Mouse (Mus musculus) layer of hippocampus, adult 2 months (tissue): ENCODE results near the gene Ror2. TPM values are rescaled to one million over a fixed set of nuclear protein-coding genes. Genes with fewer than 3 reads are reported as not detected.

ENCODE experiments used
- DNase-seq, 2 experiments: peaks; one replicate each; pipeline ENCODE4 v3.0.0; 2022; ENCODE audit warnings: low spot score in 2 of 2
- H3K27ac ChIP-seq: fragments of 200-600 bp; 2 replicates; pipeline ENCODE4 v1.8.1; 2022
- H3K4me3 ChIP-seq: fragments of 200-600 bp; 2 replicates; pipeline ENCODE4 v1.8.1; 2022; ENCODE audit warnings: mild to moderate bottlenecking
- CTCF ChIP-seq: fragments of 200-600 bp; conservative IDR thresholded peaks from 2 replicates; pipeline ENCODE4 v1.8.1; 2022; ENCODE audit warnings: antibody characterized with exemption, mild to moderate bottlenecking, moderate library complexity
- total RNA-seq, 2 experiments: library from RNA; stranded (reverse); gene quantifications; 2 replicates each; pipeline ENCODE4 v1.2.3; 2021

Gene Ror2
- total RNA-seq, 2 experiments from 2014 or later: 0.90 to 1.3 TPM

DNA sequence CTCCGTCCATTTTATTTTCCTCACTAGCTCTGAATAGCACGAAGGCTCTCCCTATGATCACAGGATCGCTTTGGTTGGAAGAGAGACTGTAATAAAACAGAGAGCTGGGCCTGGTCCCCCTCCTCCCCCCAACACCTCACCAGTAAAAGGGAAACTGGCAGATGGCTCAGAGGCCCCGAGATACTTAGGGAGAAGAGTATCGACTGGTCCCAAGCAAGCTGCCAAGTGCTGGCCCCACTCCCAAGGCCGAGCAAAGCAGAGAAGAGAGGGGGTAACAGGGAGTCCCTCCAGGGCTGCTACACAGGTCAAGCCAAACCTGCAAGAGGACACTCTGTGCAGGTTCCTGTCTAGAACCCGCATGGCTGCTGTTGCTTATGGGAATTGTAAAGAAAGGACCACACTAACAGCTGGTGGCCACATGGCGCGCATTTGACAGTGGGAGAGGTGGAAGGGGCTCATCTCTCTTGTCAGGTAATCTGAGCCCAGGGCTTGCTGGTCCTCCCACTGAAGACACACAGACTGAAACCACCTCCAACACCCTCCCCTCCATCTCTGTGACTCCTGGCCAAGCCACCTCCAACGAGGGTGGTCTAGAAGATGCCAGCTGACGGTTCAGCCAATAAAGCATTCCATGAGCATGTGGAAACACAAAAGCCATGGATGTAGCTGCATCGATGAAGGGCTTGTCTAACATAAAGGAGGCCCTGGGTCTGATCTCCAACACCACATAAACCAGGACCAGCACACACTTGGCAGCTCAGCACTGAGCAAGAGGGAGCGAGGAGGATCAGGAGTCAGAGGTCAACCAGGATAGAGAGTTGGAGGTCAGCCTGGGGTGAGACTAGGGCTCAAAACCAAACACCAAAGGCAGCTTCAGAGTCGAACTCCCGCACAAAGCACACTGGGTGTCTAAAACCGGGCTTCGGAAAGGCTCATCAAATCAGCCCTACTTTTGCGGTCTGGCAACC is 49.2 kb downstream of the Ror2 start:
- no peak for TF ChIP-seq CTCF
- no peak for DNase-seq
- H3K27ac ChIP-seq: no peak overlapping the region
- H3K4me3 ChIP-seq: no peak overlapping the region

DNA sequence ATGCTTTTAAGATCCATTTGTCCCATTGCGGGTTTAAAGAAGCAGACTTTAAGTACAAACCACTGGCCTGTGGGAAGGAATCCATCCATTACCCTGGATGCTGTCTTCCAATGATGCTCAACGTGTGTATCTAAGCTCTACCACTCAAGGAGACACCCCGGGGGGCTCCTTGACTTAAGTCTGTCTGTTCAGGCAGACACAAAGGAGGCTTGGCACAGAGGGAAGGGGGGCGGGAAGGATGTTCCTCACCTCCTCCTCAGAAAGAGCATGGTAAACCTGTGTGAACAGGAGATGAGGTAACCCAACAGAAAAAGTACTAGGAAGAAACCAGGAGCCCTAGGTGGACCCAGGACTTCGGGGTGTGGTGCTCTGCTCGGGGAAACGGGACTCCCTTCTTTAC is 50.0 kb downstream of the Ror2 start:
- no peak for TF ChIP-seq CTCF
- H3K27ac ChIP-seq: no peak overlapping the region
- H3K4me3 ChIP-seq: no peak overlapping the region
- DNase-seq: no peak

DNA sequence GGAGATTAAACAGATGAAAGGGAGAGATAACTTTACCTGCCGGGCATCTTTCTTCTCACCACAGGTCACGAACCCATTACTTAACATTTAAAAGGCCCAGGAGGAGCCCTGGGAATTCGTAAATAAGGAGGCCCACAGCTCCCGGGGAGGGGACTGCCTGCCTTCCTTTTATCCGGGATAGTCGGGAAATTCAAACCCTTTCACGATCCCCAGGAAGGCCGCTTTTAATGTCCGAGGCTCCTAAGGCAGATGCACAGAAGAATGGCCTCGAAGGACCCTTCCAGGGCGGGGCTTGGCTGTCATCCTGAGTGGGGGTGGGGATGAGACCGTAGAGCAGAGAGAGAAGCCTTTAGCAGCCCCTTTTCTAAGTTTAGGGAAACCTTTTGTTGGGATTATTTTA is 51.1 kb downstream of the Ror2 start:
- no peak overlapping the region for H3K27ac ChIP-seq
- no peak overlapping the region for H3K4me3 ChIP-seq
- TF ChIP-seq CTCF: no peak
- DNase-seq: no peak

DNA sequence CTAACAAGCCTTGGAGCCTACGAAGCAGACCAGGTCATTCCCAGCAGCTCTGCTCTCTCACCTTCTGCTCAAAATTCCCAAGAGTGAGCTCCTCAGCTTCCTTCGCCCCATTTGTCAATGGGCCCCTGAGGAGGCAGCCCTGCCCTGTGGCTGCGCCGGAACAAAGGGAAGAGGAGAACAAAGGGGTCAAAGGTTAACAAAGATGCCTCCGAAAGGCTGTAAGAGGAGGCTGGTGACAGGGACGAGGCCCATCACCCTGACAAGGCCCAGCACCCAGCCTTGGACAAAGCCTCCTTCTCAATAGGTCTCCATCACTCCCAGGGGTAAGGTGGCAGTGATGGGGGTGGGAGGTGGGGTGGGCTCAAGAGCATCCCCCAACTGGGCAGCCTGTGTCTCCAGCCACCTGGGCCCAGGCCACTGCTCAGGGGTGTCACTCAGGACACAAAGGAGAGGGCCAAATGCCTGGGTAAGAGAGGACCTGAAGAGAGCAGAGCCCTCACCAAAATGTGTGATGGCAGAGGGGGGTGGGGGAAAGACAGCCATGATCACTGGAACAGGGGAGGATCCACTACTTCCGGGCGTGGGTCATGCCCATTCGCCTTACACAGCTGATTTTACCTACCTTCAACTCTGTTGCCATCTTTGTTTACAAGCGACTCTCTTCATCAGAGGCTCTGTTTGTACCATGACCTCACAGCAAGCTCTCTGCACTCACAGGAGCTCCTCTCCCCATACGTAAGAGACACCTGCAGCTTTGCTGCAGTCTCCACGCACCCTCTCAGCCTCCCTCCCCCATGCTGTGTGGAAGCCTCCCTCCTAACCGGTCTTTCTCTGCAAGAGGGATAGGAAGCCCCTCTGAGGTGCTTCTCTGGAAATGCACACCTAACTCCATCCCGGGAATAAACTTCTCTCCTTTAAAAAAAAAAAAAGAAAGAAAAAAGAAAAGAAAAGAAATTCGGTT is 51.8 kb downstream of the Ror2 start:
- TF ChIP-seq CTCF: no peak
- Histone ChIP-seq H3K4me3 (no peak overlapping the region), H3K27ac (no peak overlapping the region)
- no peak for DNase-seq

DNA sequence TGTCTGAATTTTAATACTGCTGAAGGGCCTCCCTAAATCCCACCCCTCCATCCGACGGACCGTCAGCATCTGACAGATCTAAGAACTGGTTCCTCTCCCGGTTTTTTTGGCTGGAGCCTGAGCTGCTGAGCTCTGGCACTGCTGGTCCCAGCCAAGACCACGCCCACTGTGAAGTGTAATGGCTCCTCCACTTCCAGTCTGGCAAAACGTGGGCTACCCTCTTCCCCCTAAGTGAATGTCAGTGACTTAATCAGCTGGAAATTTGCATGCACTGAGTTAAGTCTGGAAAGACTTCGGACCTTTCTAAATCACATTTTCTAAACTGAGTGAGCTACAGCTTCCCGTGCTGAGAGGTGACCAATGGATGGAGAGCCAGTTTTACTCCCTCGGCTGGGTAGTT is 52.5 kb downstream of the Ror2 start:
- Histone ChIP-seq H3K27ac (no peak overlapping the region), H3K4me3 (no peak overlapping the region)
- no peak for DNase-seq
- TF ChIP-seq CTCF: no peak

DNA sequence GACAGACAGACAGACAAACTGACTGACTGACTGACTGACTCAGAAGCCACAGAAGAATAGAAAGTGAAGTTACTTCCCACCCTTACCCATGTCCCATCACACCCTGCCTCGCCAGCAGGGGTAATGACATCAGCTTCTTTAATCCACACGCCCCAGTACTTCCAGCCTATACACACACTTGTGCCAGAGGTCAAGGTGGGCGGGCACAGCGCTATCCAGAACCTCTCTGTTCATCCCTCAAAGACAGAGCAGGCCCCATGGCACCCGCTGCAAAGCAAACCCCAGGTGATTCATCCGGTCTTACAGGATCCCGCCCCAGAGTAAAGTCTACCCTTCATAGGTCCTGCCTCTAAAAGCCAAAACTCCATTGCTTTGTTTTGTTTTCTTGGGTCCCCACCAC is 53.5 kb downstream of the Ror2 start:
- Histone ChIP-seq H3K27ac (no peak overlapping the region), H3K4me3 (no peak overlapping the region)
- no peak for TF ChIP-seq CTCF
- no peak for DNase-seq

DNA sequence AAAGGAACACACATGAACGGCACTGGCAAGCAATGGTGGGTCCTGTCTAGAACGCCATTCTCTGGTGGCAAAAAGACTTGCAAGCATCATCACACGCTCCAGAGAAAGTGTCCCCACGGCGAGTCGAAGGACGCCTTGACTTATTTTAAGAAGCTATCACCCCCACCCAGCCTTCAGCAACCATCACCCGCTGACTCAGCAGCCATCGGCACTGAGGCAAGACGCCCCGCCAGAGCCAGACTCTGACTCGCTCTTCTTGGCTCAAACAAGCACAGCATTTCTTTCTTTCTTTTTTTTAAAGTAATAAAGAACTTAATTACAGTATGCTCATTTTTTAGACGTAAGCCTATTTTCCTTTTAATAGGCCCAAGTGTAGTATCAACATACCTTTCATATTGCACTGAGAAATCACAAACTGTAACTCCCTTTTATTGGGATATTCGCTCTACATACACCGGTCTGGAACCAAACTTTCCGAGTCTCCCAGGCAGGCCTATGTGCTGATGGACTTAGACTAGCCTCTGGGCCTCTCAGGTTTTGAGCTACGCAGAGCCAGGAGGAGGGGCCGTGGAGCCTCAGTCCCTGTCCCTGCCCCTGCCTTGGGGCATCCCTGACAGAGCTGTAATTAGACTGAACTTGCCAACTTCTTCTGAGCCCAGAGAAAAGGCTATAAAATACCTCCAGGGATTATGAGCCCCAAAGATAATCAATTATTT is 55.3 kb downstream of the Ror2 start:
- Histone ChIP-seq H3K27ac (no peak overlapping the region), H3K4me3 (no peak overlapping the region)
- no peak for TF ChIP-seq CTCF
- DNase-seq: peak in 1 of 2 experiments; percentile 6

DNA sequence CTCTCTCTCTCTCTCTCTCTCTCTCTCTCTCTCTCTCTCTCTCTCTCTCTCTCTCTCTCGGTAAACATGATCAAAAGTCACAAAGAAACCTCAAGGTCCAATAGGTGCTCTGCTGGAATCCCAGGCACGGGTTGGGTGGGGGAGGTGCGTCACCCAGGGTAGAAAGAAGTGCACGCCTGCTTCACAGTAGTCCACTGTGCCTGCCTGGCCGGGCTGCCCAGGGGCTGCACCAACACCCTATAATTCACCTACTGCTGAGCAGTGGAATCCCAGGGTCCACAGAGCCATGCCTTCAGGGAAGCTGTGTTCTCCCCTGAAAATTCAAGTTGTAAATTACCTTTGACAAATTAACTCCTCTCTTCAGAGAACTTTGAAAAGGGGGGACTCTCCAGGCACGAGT is 58.9 kb downstream of the Ror2 start:
- TF ChIP-seq CTCF: no peak
- no peak overlapping the region for H3K4me3 ChIP-seq
- DNase-seq: no peak
- H3K27ac ChIP-seq: no peak overlapping the region

DNA sequence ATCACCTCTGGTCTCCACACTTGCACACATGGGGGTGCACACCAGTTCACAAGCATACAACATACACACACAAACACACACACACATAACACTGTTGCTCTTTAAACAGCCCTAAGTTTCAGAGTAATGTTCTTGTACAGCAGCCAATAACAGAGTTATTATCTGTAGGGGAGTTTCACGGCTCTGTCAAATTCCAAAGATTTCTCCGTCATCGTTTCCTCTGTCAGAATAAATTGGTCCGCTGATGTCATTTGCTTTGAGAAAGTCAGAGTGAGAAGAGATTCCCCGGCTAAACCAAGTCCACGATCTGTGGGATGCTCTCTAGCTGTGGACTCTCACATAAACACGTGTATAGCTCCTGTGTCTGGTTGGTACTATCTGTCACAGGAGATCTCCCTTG is 59.5 kb downstream of the Ror2 start:
- no peak for TF ChIP-seq CTCF

DNA sequence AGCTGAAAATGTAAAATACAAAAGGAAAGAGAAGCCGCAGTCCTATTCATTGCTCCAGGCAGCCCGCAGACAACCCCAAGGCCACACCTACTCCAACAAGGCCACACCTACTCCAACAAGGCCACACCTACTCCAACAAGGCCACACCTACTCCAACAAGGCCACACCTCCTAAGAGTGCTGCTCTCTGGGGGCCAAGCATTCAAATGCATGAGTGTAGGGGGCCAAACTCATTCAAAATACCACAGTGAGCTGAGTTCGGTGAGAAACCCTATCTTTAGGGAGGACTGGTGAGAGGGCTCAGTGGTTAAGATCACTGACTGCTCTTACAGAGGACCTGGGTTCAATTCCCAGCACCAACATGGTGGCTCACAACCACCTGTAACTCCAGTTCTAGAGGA is 60.0 kb downstream of the Ror2 start:
- H3K27ac ChIP-seq: no peak overlapping the region
- H3K4me3 ChIP-seq: no peak overlapping the region
- TF ChIP-seq CTCF: no peak
- DNase-seq: no peak

More for the DNA sequence above, 59.5 kb downstream of the Ror2 start:
- Histone ChIP-seq H3K27ac (no peak overlapping the region), H3K4me3 (no peak overlapping the region)
- DNase-seq: no peak

DNA sequence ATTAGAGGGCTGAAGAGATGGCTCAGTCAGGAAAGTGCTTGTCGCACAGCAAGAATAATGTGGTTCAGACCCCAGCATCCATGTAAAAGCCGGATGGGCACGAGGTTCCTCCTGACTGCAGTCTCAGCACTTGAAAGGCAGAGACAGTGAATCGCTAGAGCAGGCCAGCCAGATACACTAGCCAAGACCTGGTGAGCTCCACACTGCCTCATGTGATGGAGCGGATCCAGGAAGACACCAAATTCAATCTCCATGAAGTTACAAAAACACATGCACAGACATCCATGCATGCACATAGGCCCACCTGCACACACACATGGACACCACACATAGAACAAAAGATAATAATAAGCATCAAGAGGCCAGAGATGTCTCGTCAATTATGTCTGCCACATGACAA is 64.7 kb downstream of the Ror2 start:
- DNase-seq: no peak
- H3K27ac ChIP-seq: no peak overlapping the region
- TF ChIP-seq CTCF: no peak
- no peak overlapping the region for H3K4me3 ChIP-seq

DNA sequence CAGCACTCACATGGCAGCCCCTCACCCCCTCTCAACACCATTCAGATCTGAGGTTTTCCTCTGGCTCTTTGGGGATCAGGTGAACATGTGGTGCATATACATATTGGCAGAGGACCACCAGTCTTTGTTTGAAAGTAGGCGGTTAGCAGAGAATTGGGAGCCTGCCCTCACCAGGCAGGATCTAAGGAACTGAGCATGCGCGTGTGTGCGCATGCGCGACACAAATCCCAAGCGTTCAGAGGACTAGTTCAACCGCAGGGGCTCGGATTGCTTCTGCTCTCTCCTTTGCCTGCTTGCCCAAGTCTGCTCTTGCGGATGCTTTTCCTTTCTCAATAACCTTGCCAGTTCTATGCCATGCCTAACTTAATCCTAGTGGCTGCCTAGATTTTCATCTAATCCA is 66.0 kb downstream of the Ror2 start:
- no peak for DNase-seq
- Histone ChIP-seq H3K4me3 (no peak overlapping the region), H3K27ac (no peak overlapping the region)
- TF ChIP-seq CTCF: no peak

DNA sequence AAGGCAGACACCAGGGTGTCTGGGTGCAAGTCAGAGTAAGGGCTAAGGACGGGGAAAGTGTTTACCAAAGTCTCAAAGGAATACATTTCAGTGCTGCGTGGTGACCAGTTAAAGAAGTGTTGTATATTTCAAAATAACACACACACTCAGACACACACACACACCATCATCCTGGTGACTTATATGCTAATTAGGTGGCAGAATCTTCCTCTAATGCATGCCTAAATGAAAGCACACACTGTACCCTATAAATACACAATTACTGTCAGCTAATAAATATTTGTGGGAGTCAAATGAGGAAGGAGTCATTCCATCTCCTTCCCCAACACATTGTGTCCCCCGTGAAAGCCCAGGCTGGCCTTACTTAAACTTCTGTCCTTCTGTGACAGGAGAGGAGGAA is 66.5 kb downstream of the Ror2 start:
- no peak for DNase-seq
- TF ChIP-seq CTCF: no peak
- H3K4me3 ChIP-seq: no peak overlapping the region
- H3K27ac ChIP-seq: no peak overlapping the region
